Mouse (Mus musculus) inflammation-experienced regulatory T-cells, adult 6 months (primary cell): ENCODE measurements around the gene Ikzf2. TPM values are rescaled to one million over a fixed set of nuclear protein-coding genes. Genes with fewer than 3 reads are reported as not detected.
A peak's percentile ranks its signal among the peaks of the same experiment; 100 is the strongest.

ENCODE experiments used
- ATAC-seq: one replicate; pipeline ENCODE4 v1.8.0; 2017
- polyA plus RNA-seq, 3 experiments: library from polyadenylated mRNA; unstranded; fragments of 100-300 nt; shearing (Covaris generic); gene quantifications; one replicate each; pipeline ENCODE4 v1.2.1; 2017

Ikzf2 gene
- polyA plus RNA-seq, 3 experiments from 2014 or later, result 466 to 742 (median 572) TPM

- no peak for ATAC-seq
These were observed 179.5 kb downstream of the Ikzf2 start for GRCm38 (mm10) chr1:69507513-69507912.

- no peak for ATAC-seq
These were observed 180.4 kb downstream of the Ikzf2 start for GRCm38 (mm10) chr1:69506615-69507159.

- no peak for ATAC-seq
These were observed 181.0 kb downstream of the Ikzf2 start for GRCm38 (mm10) chr1:69506011-69506410.

- ATAC-seq, result no peak
These were observed 186.7 kb downstream of the Ikzf2 start for GRCm38 (mm10) chr1:69500388-69500787.

GRCm38 (mm10) chr1:69499652-69500051 lies 187.4 kb downstream of the Ikzf2 start:
- no peak for ATAC-seq

GRCm38 (mm10) chr1:69498862-69499306 lies 188.2 kb downstream of the Ikzf2 start:
- ATAC-seq, result peak; percentile 83

- no peak for ATAC-seq
These were observed 191.0 kb downstream of the Ikzf2 start for GRCm38 (mm10) chr1:69496055-69496454.

GRCm38 (mm10) chr1:69493309-69494047 lies 193.6 kb downstream of the Ikzf2 start:
- no peak for ATAC-seq

- ATAC-seq, result no peak
These were observed 195.0 kb downstream of the Ikzf2 start for GRCm38 (mm10) chr1:69492013-69492412.

- no peak for ATAC-seq
These were observed 198.0 kb downstream of the Ikzf2 start for GRCm38 (mm10) chr1:69489026-69489425.

GRCm38 (mm10) chr1:69488625-69489024 lies 198.4 kb downstream of the Ikzf2 start:
- no peak for ATAC-seq

Other genes with a start within 250 kb of the Ikzf2 start
- under 1 TPM in 2 of 3 experiments, not detected in 1; 0.61 to 0.82 TPM for gene Spag16, start 139.7 kb upstream of the Ikzf2 start, polyA plus RNA-seq